Mouse (Mus musculus): Measurements from ENCODE around the gene Gm13043.
"Not testable (repeated sequence)": the region's sequence is repeated elsewhere in the genome, so short reads cannot be mapped to it uniquely, and the experiment has no call there.

DNA sequence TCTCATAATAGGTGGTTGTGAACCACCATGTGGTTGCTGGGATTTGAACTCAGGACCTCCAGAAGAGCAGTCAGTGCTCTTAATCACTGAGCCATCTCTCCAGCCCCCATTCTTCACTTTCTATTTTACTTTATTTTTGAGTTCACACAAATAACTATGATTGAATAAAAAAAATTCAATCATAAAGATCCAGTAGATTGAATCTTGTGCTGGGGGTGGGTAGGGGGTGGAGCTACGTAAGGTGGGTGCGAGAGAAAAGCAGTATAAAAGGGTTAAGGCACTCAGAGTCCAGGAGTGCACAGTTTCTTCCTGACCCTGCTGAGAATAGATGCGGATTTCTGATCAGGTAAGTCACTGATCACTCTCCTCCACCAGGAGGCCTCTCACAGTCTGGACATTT lies 40.3 kb downstream of the Gm13043 start, which contains the start of the genes BC080695 and Gm13057:
- not testable (repeated sequence) for TF ChIP-seq CTCF (IDR thresholded peaks at IDR 0.05; ENCODE audit: low read depth, low read length); TAL1 (conservative IDR thresholded peaks at IDR 0.05; ENCODE audit: low read depth, low read length); GATA2 (IDR thresholded peaks at IDR 0.05; ENCODE audit: borderline replicate concordance, low read depth, low read length); POLR2AphosphoS5 (IDR thresholded peaks at IDR 0.05; ENCODE audit: insufficient replicate concordance, low read depth, low read length); GATA1 (IDR thresholded peaks at IDR 0.05; ENCODE audit: borderline replicate concordance, low read length)

All from G1E (cell line).